Mouse (Mus musculus) midbrain, postnatal 0 days (tissue): Measurements from ENCODE around the gene Hes2. TPM values are rescaled to one million over a fixed set of nuclear protein-coding genes. Genes with fewer than 3 reads are reported as not detected.

Source experiments
- ATAC-seq: fragments of 200-750 bp; cut with Nextera tagmentation; 2 replicates; pipeline ENCODE4 v1.8.0; 2017; ENCODE audit warnings: moderate number of reproducible peaks, mild to moderate bottlenecking, moderate TSS enrichment, moderate library complexity; ENCODE audit not compliant: low FRiP score
- DNase-seq: peaks from one replicate; pipeline ENCODE4 v3.0.0-alpha.2; 2015; ENCODE audit warnings: low spot score
- H3K27ac ChIP-seq: fragments of 300-500 bp; sonication (generic); 2 replicates; pipeline ENCODE4 v1.5.1; 2014; ENCODE audit warnings: low read depth, mild to moderate bottlenecking, low read length, mixed read lengths
- H3K27me3 ChIP-seq: fragments of 300-500 bp; sonication (generic); 2 replicates; pipeline ENCODE4 v1.6.1; 2014; ENCODE audit warnings: low read length, control low read depth, mixed read lengths; ENCODE audit not compliant: insufficient read depth
- H3K36me3 ChIP-seq: fragments of 300-500 bp; sonication (generic); 2 replicates; pipeline ENCODE4 v1.6.1; 2014; ENCODE audit warnings: low read length, control low read depth, mixed read lengths; ENCODE audit not compliant: insufficient read depth
- H3K4me1 ChIP-seq: fragments of 300-500 bp; sonication (generic); 2 replicates; pipeline ENCODE4 v1.6.1; 2014; ENCODE audit warnings: mild to moderate bottlenecking, control low read depth, antibody characterized with exemption, low read length, mixed read lengths; ENCODE audit not compliant: insufficient read depth
- H3K4me2 ChIP-seq: fragments of 300-500 bp; sonication (generic); 2 replicates; pipeline ENCODE4 v1.6.1; 2014; ENCODE audit warnings: low read depth, mild to moderate bottlenecking, low read length, mixed read lengths; ENCODE audit not compliant: poor library complexity, severe bottlenecking
- H3K4me3 ChIP-seq: fragments of 300-500 bp; sonication (generic); 2 replicates; pipeline ENCODE4 v1.5.1; 2014; ENCODE audit warnings: low read depth, mild to moderate bottlenecking, low read length, moderate library complexity
- H3K9ac ChIP-seq: fragments of 300-500 bp; sonication (generic); replicated peaks from 2 replicates; pipeline ENCODE4 v1.6.1; 2014; ENCODE audit warnings: mild to moderate bottlenecking, low read length, moderate library complexity, mixed read lengths; ENCODE audit not compliant: poor library complexity, severe bottlenecking
- H3K9me3 ChIP-seq: fragments of 300-500 bp; sonication (generic); 2 replicates; pipeline ENCODE4 v1.6.1; 2016; ENCODE audit warnings: low read length, control low read depth
- CTCF ChIP-seq: IDR thresholded peaks from 2 replicates; pipeline ENCODE4 v1.5.1; 2016; ENCODE audit warnings: antibody characterized with exemption, mild to moderate bottlenecking
- WGBS: fragments of 180-500 bp; shearing (Covaris S2); extraction: QIAGEN DNeasy Blood & Tissue Kit; methylation state at CpG from one replicate; pipeline ENCODE4 v1.1.7; 2014; 5-methylcytosine and 5-hydroxymethylcytosine counted together
- polyA plus RNA-seq: library from polyadenylated mRNA; unstranded; fragments of >200 nt; fragmentation: Nextera tagmentation; extraction: Ambion mirVana; gene quantifications from 2 replicates; pipeline ENCODE4 v1.2.1, GENCODE M21; 2015
- total RNA-seq: library from RNA; depleted of rRNA; stranded (reverse); fragments of >200 nt; gene quantifications from 2 replicates; pipeline ENCODE4 v1.2.3, GENCODE M21; 2014

Gene Hes2
- total and polyA plus RNA-seq, 2 experiments from 2014 or later: not detected

- H3K27me3 ChIP-seq: peaks cover 17% of the 10 kb centered on the region
- H3K4me3 ChIP-seq: no peak overlapping the region
- no peak for DNase-seq
- H3K27ac ChIP-seq: no peak overlapping the region
- ATAC-seq: no peak
- no peaks in the 10 kb centered on the region for H3K36me3 ChIP-seq
- no peak for TF ChIP-seq CTCF
- H3K9me3 ChIP-seq: no peaks in the 10 kb centered on the region
- WGBS: 55% methylated on average over 8 of the region's 8 CpGs
- no peak overlapping the region for H3K4me2 ChIP-seq
- H3K4me1 ChIP-seq: no peaks in the 10 kb centered on the region
- no peak overlapping the region for H3K9ac ChIP-seq
These were observed 17.0 kb upstream of the Hes2 start for GRCm38 (mm10) chr4:152141521-152142135.

GRCm38 (mm10) chr4:152143632-152144031, 15.0 kb upstream of the Hes2 start:
- Histone ChIP-seq H3K9me3 (no peaks in the 10 kb centered on the region), H3K27ac (no peak overlapping the region), H3K4me2 (no peak overlapping the region), H3K36me3 (no peaks in the 10 kb centered on the region), H3K27me3 (peaks cover 10% of the 10 kb centered on the region), H3K4me3 (no peak overlapping the region), H3K9ac (no peak overlapping the region), H3K4me1 (no peaks in the 10 kb centered on the region)
- no peak for DNase-seq
- WGBS: 37% methylated on average over 1 of the region's 1 CpGs
- no peak for ATAC-seq
- TF ChIP-seq CTCF: peak; percentile 24; the same call in 1 of the 2 replicates

DNA sequence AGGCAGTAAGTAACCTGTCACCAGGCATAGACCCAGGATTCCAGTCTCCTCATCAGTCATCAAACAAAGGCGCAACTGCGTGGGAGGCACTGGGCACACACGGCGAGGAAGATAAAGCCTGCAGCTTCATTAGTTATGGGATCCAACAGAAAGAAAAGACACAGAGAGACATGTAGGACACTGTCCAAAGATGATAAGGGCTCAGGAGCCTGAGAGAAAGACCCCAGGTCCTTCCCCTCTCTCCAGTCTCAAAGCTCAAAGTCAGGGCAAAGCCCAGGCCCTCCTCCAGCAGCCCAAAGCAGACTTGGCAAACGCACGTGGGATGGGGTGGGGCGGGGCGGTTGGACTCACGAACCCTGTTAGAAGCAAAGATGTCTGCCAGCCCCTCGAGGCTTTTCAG, 13.2 kb upstream of the Hes2 start:
- Histone ChIP-seq H3K4me3 (no peak overlapping the region), H3K9ac (no peak overlapping the region), H3K36me3 (no peaks in the 10 kb centered on the region), H3K27ac (no peak overlapping the region), H3K27me3 (peaks cover 12% of the 10 kb centered on the region; the same call in 1 of the 2 replicates), H3K4me1 (no peaks in the 10 kb centered on the region), H3K4me2 (no peak overlapping the region), H3K9me3 (no peaks in the 10 kb centered on the region)
- DNase-seq (no peak), ATAC-seq (no peak)
- WGBS: 74% methylated on average over 10 of the region's 10 CpGs
- no peak for TF ChIP-seq CTCF

DNA sequence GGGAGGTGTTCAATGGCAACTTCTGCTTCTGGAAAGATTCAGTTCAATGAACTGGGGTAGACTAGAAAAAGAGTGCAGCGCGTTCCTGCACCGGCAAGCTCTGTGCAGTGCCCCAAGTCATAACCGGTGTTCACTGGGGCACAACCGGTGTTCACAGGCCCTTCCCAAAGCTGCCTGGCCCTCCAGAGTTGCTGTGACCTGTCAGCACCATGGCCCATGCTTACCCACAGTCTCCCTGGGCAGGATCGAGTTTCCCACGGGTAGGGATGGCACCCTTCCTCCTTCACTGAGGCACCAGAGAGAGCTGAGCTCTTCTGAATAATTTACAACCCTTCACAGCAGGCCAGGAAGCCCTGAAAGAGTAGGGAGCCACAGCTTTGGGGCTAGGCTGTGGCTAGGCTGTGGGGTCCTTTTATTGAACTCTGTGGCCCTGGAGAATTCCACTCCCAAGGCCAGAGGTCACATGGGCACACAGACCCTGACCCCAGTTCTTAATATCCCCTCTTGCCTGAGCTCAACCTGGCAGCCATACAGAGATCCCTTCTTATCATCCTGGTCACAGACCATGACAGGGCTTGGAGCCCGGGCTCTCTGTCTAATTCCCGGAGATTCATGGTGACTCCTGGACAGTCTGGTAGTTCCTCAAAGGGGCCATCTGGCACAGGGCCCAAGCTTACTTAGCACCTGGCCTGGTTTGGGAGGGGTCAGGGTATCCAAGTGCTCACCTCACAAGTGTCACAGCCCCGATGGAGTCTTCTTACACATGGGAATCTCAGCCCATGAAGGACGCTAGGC, 12.4 kb upstream of the Hes2 start:
- no peak overlapping the region for H3K27ac ChIP-seq
- no peaks in the 10 kb centered on the region for H3K36me3 ChIP-seq
- H3K27me3 ChIP-seq: peaks cover 13% of the 10 kb centered on the region; the same call in 1 of the 2 replicates
- H3K9ac ChIP-seq: no peak overlapping the region
- H3K4me3 ChIP-seq: no peak overlapping the region
- no peaks in the 10 kb centered on the region for H3K9me3 ChIP-seq
- DNase-seq (no peak), ATAC-seq (no peak)
- 66% methylated on average over 11 of the region's 11 CpGs for WGBS
- no peak for TF ChIP-seq CTCF
- H3K4me2 ChIP-seq: no peak overlapping the region
- H3K4me1 ChIP-seq: no peaks in the 10 kb centered on the region

DNA sequence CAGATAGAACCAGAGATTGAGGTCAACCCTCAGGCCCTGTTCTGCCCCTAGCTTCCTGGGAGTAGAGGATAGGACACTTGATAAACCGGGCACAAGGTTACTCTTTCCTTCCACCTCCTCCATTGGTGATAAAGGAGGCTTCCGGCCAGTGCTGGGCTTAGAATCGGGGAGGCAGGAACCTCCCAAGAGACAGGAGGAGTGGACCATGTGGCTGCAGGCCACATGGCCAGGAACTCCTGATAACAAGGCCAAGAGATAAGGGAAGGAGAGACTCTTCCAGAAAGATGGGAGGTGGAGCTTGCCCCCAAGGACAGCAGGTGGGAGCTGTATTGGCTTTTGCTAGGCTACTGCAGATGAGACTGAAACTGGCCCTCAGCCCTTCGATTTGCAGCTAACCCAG, 8.1 kb upstream of the Hes2 start:
- WGBS: 83% methylated on average over 4 of the region's 4 CpGs
- H3K4me3 ChIP-seq: no peak overlapping the region
- TF ChIP-seq CTCF: no peak
- H3K36me3 ChIP-seq: no peaks in the 10 kb centered on the region
- no peak overlapping the region for H3K4me2 ChIP-seq
- H3K27me3 ChIP-seq: peaks cover 40% of the 10 kb centered on the region
- DNase-seq (no peak), ATAC-seq (no peak)
- no peaks in the 10 kb centered on the region for H3K4me1 ChIP-seq
- H3K27ac ChIP-seq: no peak overlapping the region
- no peak overlapping the region for H3K9ac ChIP-seq
- H3K9me3 ChIP-seq: no peaks in the 10 kb centered on the region

DNA sequence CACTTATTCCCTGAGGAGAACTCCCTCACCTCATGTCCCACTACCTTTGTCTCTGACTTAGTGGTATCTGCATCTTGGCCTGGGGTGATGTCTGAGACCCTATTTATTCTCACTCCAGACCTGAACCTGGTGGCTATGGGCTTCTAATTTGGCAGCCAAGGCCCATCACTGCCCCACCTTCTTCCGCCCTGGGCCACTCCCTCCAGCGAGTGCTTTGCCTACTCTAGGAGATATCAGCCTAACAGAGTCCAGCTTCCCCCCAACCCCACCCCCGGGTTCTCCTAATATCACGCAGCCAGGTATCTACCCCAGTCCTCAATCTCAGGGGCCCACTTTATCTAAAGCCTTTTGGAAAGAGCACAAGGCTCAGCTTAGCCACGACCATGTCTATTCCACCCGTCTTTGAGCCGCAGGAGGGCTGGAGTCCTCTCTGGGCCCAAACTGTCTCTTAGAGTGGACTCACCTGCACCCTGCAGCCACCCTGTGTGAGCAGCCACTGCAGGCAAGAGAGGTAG, 7.2 kb upstream of the Hes2 start:
- Histone ChIP-seq H3K9ac (no peak overlapping the region), H3K9me3 (no peaks in the 10 kb centered on the region), H3K27me3 (peaks cover 40% of the 10 kb centered on the region), H3K27ac (no peak overlapping the region), H3K4me2 (peak overlapping the region; percentile 36; the same call in 1 of the 2 replicates), H3K36me3 (no peaks in the 10 kb centered on the region), H3K4me3 (peak overlapping the region; percentile 24; the same call in 1 of the 2 replicates), H3K4me1 (no peaks in the 10 kb centered on the region)
- no peak for TF ChIP-seq CTCF
- WGBS: 20% methylated on average over 7 of the region's 7 CpGs
- ATAC-seq: no peak
- DNase-seq: no peak
